Mouse (Mus musculus) stomach, postnatal 0 days (tissue): ENCODE data around the gene Rftn1.

Source experiments
- CTCF ChIP-seq: IDR thresholded peaks from 2 replicates; pipeline ENCODE4 v1.5.1; 2016; ENCODE audit warnings: antibody characterized with exemption, low read depth, mild to moderate bottlenecking, moderate library complexity
- EP300 ChIP-seq: optimal IDR thresholded peaks from 2 replicates; pipeline ENCODE3; 2016; ENCODE audit warnings: antibody characterized with exemption

DNA sequence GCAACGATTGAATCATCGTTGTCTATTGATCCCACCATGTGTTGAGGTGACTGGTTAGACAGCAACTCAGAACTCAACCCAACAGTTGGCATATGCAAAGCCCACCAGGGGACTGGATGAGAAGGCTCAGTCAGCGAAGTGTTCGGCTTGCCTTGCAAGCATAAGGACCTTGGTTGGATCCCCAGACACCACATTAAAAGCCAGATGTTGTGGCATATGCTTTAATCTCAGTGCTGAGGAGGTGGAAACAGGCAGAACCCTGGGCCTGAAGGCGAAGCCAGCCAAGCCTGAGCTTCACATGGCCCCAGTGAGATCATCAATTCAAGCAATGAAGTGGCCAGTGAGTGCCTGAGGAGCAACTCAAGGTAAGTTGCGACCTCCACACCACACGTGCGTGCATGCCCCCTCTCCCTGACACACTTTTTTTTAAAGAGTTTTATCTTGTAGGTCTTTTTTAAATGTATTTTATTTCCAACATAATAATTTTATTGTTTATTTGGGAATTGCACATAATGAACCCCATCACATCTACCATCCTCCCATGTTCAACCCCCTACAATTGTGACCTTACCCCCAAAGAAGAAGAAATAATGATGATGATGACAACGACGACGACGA is 11.5 kb upstream of the Rftn1 start:
- no peak for TF ChIP-seq CTCF
- no peak for TF ChIP-seq EP300
